Mouse (Mus musculus): ENCODE measurements around the gene Cdca3.

The Cdca3 gene

DNA sequence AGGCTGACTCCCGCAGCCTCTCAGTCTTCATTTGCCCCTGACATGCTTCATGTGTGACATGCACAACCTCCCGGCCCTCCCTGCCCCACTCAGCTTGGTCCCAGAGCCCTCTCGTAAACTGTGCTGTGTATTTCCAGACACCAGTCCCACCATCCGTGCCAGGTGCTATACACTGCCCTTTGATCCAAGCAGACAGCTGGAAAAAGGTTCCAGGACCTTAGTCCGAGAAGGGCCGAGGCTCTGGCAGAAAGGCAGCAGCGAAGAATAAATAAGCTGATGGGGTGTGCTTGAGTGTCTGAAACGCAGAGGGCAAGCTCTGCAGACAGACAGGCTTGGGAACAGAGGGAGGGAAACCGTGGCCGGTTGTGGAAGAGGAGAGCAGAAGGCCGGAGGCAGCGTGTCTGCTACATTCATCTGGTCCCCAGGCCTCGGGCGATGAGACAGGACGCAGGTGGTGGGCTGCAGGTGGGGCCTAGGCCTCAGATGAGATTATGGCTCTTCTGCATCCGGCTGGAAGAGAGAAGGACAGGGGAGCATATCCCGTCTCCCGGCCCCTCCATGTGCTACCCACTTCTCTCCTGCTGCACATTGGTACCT, 36.5 kb downstream of the Cdca3 start:
- no peak for DNase-seq (ENCODE audit: low spot score)

DNA sequence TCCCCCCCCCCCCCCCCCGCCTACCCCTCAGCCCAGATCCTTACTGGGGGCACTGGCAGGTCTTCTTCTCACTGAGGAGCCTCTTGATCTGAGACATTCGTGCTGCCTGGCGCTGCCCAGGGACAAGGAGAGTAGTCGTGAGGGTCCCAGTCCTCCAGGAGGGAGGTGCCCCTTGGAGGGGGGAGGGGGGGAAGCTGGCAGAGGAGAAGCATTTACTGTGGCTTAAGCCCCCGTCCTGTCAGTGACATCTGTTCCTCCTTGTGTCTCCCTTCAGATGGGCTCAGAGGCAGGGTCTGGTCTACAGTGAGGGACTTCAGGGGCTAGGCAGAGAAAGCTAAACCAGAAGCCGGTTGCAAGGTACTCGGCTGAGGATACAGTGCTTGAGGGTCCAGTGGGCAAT, 37.2 kb downstream of the Cdca3 start:
- DNase-seq (ENCODE audit: low spot score), result no peak

DNA sequence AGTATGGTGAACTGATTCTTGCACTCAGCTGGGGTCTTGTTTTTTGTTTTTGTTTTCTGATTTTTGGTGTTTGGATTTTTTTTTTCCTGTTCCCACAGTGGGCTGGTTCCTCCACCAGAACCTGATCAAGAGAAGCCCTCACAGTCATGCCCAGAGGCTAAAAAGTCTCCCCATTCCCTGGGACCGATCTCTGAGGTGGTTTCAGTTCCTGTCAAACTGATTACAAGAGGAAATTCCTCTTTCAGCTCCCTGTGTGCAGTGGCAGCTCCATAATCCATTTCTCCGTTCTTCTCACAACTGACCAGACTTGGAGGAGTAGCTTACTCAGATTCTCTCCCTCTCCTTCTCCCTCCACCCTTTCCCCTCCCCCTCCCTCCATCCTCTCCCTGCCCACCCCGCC, 45.0 kb downstream of the Cdca3 start:
- DNase-seq (ENCODE audit: low spot score), result no peak

DNA sequence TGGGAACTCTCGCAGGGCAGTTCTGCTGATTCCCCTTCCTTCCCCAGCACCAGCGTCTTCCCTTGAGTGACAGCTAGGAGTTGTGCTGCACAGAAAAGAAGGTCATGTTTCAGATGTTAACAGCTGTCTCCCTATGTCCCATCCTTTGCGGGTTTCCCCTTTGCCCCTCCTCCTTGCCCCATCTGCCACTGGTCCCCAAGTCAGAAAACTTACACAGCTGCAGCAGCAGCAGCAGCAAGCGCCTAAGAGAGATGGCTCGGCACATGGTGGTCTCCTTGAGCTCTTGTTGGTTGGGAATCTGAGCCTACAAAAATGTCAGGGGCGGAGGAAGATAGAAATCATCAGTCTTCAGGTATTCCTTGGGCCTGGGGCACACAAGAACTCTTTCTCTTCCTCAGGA, 50.0 kb downstream of the Cdca3 start:
- DNase-seq (ENCODE audit: low spot score), result no peak

DNA sequence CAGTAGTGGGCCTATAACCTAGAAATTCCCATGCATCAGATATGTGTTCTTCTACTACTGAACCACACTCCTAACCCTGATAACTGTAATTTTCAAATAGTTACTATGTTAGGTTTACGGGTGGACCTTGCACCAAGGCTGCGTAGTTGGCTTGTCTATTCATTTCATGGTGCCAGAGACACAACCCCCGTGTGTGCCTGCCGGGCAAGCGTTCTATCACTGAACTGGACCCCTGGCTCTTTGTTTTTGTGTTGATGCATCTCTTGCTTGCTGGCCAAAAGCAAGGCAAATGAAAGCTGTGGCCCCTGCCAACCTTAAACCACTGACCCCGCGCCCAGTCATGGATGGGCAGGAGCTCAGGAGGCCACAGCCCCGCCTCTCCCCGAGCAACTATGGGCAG, 52.5 kb downstream of the Cdca3 start:
- DNase-seq (ENCODE audit: low spot score), result no peak

Measured in yolk sac, embryonic 10.5 days (tissue).